Mouse (Mus musculus) neutrophil, adult 83 days (primary cell): ENCODE results near the gene Hist1h2ak. TPM values are rescaled to one million over a fixed set of nuclear protein-coding genes. Genes with fewer than 3 reads are reported as not detected.

Experiments used
- total RNA-seq, 2 experiments: library from RNA; stranded (reverse); gene quantifications; one replicate each; pipeline ENCODE4 v1.2.4; 2023

Gene Hist1h2ak
- 100 to 1,000 TPM; 484 to 517 TPM for total RNA-seq

DNA sequence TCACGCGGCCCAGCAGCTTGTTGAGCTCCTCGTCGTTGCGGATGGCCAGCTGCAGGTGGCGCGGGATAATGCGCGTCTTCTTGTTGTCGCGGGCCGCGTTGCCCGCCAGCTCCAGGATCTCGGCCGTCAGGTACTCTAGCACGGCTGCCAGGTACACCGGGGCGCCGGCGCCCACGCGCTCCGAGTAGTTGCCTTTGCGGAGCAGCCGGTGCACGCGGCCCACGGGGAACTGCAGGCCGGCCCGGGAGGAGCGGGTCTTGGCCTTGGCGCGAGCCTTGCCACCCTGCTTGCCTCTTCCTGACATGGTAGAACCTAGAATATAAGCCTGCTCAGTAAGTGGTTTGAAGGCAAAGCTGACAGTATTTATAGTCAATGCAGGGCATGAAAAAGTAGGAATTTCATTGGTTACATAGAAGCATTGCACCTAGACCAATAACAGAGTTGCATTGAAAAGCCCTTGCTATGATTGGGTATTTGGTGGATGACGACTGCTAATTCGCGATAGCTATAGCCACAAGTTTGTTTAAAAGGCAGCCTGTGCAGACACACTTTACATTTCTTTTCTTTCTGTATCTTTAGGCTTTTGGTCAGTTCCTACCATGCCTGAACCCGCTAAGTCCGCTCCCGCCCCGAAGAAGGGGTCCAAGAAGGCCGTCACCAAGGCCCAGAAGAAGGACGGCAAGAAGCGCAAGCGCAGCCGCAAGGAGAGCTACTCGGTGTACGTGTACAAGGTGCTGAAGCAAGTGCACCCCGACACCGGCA is at the start of gene Hist1h2ak, which contains the start of gene Hist1h2bn:
Gene Hist1h2ak, minus strand, starts transcription at position 304 of the 762 bp plus-strand sequence.
Gene Hist1h2bn, plus strand, starts transcription at position 600 of the 762 bp plus-strand sequence.

DNA sequence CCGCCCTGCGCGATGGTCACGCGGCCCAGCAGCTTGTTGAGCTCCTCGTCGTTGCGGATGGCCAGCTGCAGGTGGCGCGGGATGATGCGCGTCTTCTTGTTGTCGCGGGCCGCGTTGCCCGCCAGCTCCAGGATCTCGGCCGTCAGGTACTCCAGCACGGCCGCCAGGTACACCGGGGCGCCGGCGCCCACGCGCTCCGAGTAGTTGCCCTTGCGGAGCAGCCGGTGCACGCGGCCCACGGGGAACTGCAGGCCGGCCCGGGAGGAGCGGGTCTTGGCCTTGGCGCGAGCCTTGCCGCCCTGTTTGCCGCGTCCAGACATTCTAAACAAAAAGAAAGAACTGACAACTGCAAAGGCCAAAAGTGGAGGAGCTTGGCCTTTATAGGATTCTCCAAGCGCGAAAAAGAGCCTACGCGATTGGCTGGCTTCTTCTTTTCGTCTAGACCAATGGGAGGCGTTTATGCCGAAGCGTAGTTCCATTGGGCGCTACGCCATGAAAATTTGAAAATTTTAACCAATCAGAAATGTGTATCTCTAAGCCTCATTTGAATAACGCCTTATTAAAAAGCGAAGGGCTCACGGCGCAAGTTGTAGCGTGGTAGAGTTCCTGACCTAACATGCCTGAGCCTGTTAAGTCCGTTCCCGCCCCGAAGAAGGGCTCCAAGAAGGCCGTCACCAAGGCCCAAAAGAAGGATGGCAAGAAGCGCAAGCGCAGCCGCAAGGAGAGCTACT is 33.4 kb upstream of the Hist1h2ak start, which contains the start of the genes Hist1h2an and Hist1h2bp:
Gene Hist1h2an, minus strand, starts transcription at position 320 of the 731 bp plus-strand sequence.
Gene Hist1h2bp, plus strand, starts transcription at position 563 of the 731 bp plus-strand sequence.

DNA sequence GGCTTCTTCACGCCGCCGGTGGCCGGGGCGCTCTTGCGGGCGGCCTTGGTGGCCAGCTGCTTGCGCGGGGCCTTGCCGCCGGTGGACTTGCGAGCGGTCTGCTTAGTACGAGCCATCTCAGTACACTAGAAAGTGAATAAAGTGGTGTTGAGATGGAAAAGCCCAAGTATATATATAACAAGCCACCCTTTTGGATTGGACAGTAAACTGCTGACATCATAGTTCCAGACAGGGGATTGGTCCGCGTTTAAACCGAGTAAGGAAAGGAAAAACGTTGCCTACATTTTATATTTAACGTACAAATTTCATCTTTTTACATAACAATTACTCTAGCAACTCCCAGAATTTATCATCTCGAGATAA is 29.6 kb upstream of the Hist1h2ak start, which contains the start of gene Hist1h3i:
Gene Hist1h3i, minus strand, starts transcription at position 116 of the 363 bp plus-strand sequence.

DNA sequence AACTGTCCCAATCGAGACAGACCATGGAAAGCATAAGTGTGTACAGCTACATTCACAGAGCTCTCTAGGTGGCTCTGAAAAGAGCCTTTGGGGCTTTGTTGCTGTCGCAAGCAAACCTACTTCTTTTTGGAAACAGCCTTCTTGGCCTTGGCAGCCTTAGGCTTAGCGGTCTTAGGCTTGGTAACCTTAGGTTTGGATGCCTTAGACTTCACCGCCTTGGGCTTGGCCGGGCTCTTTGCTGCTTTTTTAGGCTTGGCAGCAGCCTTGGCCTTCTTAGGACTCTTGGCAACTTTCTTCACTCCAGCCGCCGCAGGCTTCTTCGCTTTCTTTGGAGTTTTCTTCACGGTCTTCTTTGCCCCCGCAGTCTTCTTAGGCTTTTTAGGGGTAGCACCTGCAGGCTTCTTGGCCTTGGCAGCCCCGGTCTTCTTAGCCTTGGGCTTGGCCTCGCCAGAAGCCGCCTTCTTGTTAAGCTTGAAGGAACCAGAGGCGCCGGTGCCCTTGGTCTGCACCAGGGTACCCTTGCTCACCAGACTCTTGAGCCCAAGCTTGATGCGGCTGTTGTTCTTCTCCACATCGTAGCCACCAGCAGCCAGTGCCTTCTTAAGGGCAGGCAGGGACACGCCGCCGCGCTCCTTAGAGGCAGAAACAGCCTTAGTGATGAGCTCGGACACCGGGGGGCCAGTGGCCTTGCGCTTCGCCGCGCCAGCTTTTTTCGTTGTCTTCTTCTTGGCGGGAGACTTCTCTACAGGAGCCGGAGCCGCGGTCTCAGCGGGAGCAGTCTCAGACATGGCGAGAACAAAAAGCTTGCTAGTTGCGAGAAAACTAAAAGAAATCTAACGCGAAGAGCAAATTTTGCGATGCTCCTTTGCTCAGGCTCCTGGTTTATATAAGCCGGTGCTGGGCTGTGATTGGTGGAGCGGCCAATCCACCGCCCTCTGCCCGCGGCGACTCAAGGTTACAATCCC is 26.4 kb upstream of the Hist1h2ak start, which contains the start of gene Hist1h1b:
Gene Hist1h1b, minus strand, starts transcription at position 859 of the 965 bp plus-strand sequence.

DNA sequence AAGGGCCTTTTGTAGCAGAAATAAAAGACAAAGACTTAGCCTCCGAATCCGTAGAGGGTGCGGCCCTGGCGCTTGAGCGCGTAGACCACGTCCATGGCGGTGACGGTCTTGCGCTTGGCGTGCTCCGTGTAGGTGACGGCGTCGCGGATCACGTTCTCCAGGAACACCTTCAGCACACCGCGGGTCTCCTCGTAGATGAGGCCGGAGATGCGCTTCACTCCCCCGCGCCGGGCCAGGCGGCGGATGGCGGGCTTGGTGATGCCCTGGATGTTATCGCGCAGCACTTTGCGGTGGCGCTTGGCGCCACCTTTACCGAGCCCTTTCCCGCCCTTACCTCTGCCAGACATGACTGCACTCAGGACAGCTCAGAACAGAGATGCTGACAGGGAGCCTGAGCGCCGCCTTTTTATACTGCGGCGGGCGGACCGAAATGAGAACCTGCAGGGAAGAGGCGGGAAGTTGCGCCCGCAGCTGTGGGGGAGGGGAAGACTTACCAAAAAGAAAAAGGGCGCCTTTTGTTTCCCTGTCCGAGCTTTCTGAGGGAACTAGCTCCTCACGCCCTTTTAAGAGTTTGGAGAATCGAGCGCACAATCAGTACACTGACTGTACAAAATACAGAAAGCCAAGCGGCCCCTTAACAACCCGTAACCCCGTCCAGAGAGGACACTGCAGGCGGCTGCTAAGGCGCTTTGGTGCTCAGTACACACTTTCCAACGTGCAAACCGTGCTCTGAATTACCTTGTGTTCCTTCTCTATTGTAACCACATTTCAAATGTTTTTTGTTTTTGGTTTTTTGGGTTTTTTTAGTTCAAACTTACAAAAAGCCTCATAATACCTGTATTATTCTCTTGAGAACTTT is 3.2 kb downstream of the Hist1h2ak start, which contains the start of gene Hist1h4k:
Gene Hist1h4k, minus strand, starts transcription at position 347 of the 859 bp plus-strand sequence.

DNA sequence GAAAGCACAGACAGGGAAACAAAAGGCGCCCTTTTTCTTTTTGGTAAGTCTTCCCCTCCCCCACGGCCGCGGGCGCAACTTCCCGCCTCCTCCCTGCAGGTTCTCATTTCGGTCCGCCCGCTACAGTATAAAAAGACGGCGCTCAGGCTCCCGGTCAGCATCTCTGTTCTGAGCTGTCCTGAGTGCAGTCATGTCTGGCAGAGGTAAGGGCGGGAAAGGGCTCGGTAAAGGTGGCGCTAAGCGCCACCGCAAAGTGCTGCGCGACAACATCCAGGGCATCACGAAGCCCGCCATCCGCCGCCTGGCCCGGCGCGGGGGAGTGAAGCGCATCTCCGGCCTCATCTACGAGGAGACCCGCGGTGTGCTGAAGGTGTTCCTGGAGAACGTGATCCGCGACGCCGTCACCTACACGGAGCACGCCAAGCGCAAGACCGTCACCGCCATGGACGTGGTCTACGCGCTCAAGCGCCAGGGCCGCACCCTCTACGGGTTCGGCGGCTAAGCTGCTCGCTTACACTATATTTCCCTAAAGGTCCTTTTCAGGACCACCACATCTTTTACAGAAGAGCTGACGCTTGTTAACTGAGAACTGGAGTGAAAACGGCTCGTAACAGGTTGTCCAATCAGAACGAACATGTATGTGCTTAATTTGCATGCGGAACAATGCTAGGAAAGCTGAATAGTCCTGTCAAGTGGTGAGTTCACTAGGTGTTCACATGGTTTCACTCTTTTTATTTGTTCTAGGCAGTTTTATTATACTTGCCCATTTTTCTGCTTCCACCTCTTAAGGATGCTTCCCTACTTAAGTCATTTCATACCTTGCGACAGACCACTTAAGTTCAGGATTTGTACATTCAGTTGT is 18.5 kb downstream of the Hist1h2ak start, which contains the start of gene Hist1h4j:
Gene Hist1h4j, plus strand, starts transcription at position 159 of the 862 bp plus-strand sequence.

DNA sequence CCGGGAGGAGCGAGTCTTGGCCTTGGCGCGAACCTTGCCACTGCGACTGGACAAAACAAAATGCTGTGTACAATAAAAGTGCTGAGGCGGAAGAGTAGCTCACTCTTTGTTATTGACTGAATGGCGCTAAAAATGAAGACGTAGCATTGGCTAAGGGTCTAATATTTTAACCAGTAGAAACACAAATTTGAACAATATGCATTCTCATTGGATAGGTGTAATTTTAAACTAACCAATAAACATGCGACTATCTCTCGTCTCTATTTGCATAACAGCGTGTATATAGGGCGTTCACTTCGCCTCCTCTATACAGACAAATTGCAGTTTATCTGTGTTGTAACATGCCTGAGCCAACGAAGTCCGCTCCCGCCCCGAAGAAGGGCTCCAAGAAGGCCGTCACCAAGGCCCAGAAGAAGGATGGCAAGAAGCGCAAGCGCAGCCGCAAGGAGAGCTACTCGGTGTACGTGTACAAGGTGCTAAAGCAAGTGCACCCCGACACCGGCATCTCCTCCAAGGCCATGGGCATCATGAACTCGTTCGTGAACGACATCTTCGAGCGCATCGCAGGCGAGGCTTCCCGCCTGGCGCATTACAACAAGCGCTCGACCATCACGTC is 31.8 kb downstream of the Hist1h2ak start, which contains the start of gene Hist1h2bm:
Gene Hist1h2bm, plus strand, starts transcription at position 288 of the 616 bp plus-strand sequence.

DNA sequence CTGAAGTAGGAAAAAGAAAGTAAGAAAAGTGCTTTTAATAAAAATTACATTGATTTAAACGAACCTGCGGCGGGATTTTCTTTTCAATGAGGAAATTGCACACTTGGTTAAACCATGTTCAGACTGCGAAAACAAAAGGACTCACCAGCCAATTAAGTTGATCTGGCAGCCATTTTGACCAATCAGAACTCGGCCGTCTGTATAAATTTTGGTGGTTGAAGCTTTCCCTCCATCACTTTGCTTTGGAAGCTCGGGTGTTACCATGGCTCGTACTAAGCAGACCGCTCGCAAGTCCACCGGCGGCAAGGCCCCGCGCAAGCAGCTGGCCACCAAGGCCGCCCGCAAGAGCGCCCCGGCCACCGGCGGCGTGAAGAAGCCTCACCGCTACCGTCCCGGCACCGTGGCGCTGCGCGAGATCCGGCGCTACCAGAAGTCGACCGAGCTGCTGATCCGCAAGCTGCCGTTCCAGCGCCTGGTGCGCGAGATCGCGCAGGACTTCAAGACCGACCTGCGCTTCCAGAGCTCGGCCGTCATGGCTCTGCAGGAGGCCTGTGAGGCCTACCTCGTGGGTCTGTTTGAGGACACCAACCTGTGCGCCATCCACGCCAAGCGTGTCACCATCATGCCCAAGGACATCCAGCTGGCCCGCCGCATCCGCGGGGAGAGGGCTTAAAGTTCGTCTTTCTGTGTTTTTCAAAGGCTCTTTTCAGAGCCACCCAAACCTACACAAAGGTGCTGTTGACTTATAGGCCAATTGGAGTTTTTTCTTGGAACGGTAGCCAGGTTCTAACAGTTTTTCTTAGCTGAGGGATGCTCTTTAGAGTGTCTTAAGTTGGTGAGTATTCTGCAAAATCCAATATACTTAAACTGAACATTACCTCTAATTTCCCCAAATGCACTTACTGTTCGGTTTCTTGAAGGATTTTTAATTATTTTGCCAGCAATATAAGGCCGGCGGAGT is 36.0 kb downstream of the Hist1h2ak start, which contains the start of gene Hist1h3h:
Gene Hist1h3h, plus strand, starts transcription at position 263 of the 961 bp plus-strand sequence.

DNA sequence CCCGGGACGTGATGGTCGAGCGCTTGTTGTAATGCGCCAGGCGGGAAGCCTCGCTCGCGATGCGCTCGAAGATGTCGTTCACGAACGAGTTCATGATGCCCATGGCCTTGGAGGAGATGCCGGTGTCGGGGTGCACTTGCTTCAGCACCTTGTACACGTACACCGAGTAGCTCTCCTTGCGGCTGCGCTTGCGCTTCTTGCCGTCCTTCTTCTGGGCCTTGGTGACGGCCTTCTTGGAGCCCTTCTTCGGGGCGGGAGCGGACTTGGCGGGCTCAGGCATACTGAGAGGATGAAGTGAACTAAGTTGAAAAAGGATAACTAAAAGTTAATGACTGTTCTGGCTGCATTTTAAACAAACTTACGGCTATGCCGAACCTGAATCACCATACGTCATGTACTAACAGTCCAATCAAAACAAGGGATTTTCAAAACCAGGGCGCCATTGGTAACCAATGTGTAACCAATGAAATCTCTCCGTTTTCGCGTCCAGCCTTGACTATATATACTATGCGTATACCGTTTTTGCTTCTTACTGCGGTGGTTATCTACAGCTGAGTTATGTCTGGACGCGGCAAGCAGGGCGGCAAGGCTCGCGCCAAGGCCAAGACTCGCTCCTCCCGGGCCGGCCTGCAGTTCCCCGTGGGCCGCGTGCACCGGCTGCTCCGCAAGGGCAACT is 37.6 kb downstream of the Hist1h2ak start, which contains the start of the genes Hist1h2bl and Hist1h2ai:
Gene Hist1h2bl, minus strand, starts transcription at position 280 of the 676 bp plus-strand sequence.
Gene Hist1h2ai, plus strand, starts transcription at position 559 of the 676 bp plus-strand sequence.

Other genes with a start within 250 kb of the Hist1h2ak start
- gene Zkscan8, start 222.7 kb downstream of the Hist1h2ak start, total RNA-seq = 1 to 10 TPM; 2.4 to 3.9 TPM
- not detected for gene Olfr1366, start 211.0 kb downstream of the Hist1h2ak start, total RNA-seq
- gene Olfr1535, start 193.9 kb downstream of the Hist1h2ak start, total RNA-seq = not detected
- gene Olfr1364, start 172.1 kb downstream of the Hist1h2ak start, total RNA-seq = not detected
- gene Olfr1362, start 139.8 kb downstream of the Hist1h2ak start, total RNA-seq = not detected
- gene Olfr11, start 111.3 kb downstream of the Hist1h2ak start, total RNA-seq = not detected
- gene Olfr1361, start 90.4 kb downstream of the Hist1h2ak start, total RNA-seq = not detected
- gene Olfr1360, start 76.4 kb downstream of the Hist1h2ak start, total RNA-seq = not detected
- gene Olfr1359, start 55.7 kb downstream of the Hist1h2ak start, total RNA-seq = not detected
- 1,000 to 10,000 TPM; 1,112 to 1,155 TPM for gene Hist1h2bl, start 37.7 kb downstream of the Hist1h2ak start, total RNA-seq
- gene Hist1h2ai, start 37.4 kb downstream of the Hist1h2ak start, total RNA-seq = 100 to 1,000 TPM; 381 to 445 TPM
- gene Hist1h3h, start 36.2 kb downstream of the Hist1h2ak start, total RNA-seq = 1,000 to 10,000 TPM; 1,706 to 1,716 TPM
- gene Hist1h2bm, start 31.8 kb downstream of the Hist1h2ak start, total RNA-seq = 100 to 1,000 TPM; 312 to 338 TPM
- gene Hist1h4j, start 18.8 kb downstream of the Hist1h2ak start, total RNA-seq = 100 to 1,000 TPM; 189 to 204 TPM
- 1,000 to 10,000 TPM; 2,442 to 2,952 TPM for gene Hist1h4k, start 3.3 kb downstream of the Hist1h2ak start, total RNA-seq
- gene Hist1h2bn, start 296 bp upstream of the Hist1h2ak start, total RNA-seq = 100 to 1,000 TPM; 773 to 822 TPM
- 100 to 1,000 TPM; 670 to 767 TPM for gene Hist1h1b, start 26.8 kb upstream of the Hist1h2ak start, total RNA-seq
- gene Hist1h3i, start 29.5 kb upstream of the Hist1h2ak start, total RNA-seq = 1,000 to 10,000 TPM; 1,415 to 1,653 TPM
- gene Hist1h2an, start 33.4 kb upstream of the Hist1h2ak start, total RNA-seq = 100 to 1,000 TPM; 208 to 211 TPM
- gene Hist1h2bp, start 33.6 kb upstream of the Hist1h2ak start, total RNA-seq = 100 to 1,000 TPM; 541 to 563 TPM
- gene Hist1h2bq, start 56.4 kb upstream of the Hist1h2ak start, total RNA-seq = 1,000 to 10,000 TPM; 1,187 to 1,287 TPM
- 1,000 to 10,000 TPM; 2,421 to 2,630 TPM for gene Hist1h2ao, start 56.6 kb upstream of the Hist1h2ak start, total RNA-seq
- gene Hist1h4m, start 57.9 kb upstream of the Hist1h2ak start, total RNA-seq = 1,000 to 10,000 TPM; 1,420 to 1,801 TPM
- 1,000 to 10,000 TPM in 1 of 2 experiments, 100 to 1,000 TPM in 1; 619 to 1,159 TPM for gene Hist1h4n, start 78.4 kb upstream of the Hist1h2ak start, total RNA-seq
- 100 to 1,000 TPM; 551 to 589 TPM for gene Hist1h2ap, start 79.7 kb upstream of the Hist1h2ak start, total RNA-seq
- 1,000 to 10,000 TPM; 1,190 to 1,308 TPM for gene Hist1h2br, start 79.9 kb upstream of the Hist1h2ak start, total RNA-seq
- under 1 TPM; 0.35 to 0.60 TPM for gene Zfp184, start 191.3 kb upstream of the Hist1h2ak start, total RNA-seq
- gene Pom121l2, start 227.4 kb upstream of the Hist1h2ak start, total RNA-seq = not detected